Mouse (Mus musculus) ovary, adult 18-20 months (tissue): ENCODE results near the gene Trabd2b.

Source experiments
- DNase-seq: peaks from one replicate; pipeline ENCODE4 v3.0.0; 2022; ENCODE audit warnings: low spot score, mixed read lengths

Trabd2b gene

DNA sequence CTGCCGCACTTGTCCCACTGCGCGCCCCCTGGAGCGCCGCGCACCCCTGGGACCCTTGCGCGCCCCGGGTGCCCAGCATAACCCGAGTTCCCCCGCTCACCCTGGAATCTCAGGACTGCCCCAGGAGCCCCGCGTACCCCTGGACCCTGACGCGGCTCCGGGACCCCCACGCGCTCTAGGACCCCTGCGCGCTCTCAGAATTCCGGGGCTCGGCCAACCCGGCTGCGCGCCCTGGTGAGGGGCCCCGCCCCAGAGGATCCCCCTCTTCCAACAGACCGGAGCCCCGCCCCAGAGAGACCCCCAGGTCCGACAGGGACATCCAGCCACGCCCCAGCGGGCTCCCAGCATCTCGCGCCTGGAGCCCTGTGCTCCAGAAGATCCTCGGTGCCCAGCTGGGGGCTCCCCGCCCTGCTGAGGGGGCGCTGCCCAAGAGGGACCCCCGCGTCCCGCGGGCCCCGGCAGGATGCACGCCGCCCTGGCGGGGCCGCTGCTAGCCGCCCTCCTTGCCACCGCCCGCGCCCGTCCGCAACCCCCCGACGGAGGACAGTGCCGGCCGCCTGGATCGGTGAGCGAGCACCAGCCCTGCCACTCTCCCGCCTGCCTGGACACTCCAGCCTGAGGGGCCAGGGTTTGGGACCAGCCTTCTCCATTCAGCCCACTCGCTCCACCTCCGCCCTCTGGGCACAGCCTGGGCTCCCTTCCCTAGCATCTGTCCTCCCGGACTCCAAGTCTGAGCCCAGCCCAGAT, at the start of gene Trabd2b:
TSS of gene Trabd2b (plus strand) at position 370 of the 747 bp plus-strand sequence.
- no peak for DNase-seq

DNA sequence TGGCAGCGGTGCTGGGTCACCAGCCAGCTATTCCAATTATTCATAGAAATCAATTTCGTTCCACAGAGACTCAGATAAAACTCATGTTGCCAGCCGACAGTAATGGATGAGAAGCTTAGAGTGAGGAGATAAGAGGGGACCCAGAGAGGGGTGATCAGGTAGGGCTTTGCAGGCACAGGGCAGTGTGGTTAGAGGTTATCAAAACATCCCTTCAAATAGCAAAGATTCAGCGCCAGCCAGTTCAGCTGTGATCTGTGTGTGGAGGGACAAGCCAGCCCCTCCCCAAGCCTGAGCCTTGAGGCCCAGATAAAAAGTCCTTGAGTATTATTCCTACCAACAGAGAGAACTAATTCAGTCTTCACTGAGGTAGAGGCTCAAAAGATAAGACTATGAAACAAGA, 49.1 kb upstream of the Trabd2b start:
- DNase-seq, result peak; percentile 48

DNA sequence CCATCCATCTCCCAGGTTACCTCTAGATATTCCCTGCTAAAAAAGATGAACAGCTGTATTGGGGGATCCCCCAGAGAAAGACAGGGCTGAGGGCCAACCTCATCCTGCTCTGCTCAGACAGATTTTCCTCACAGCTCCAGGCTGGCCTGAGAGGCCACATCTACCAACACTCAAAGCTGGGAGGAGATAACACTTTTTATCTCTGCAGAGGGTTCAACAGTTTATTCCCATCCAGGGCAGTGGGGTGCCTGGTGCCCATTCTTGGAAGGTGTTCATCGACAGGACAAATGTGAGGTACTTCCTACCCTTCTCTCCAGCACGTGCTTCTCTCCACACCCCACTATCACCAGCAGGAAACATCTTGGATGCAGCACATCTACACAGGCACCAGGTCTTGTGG, 47.6 kb upstream of the Trabd2b start:
- no peak for DNase-seq

DNA sequence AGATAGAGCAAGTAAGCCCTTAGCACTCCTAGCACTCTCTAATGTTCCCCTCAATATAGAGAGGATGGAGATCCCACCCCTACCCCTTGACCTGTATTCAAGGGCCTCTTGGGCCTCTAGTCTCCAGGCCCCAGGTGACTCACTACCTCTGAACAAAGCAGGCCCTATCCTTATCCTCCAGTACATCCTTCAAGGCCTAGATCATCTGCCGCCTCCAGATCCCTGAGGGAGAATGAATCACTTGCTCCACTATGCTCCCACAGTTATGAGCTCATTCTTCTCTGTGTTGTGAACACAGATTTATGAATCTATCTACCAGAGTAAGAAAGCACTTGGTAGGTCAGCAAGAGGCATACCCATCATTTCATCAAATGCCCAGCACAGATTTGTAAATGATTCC, 46.7 kb upstream of the Trabd2b start:
- DNase-seq, result no peak

DNA sequence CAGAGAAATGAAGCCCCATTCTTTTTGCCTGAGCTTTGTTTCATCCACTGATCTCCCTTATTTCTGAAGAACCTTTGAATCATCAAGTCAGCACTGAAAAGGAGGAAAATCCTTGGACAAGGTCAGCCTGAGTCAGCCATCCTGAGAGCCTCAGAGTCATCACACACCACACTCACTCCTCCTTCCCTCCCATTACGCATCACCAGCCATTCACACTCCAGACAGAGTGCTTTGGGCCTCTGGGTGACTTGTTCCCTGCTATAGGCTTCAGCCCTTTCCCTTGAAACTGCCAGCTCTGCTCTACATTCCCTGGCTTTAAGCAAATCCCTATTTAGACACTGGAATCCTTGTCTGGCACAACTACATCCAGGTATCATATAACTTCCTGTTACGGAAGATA, 45.2 kb upstream of the Trabd2b start:
- no peak for DNase-seq

DNA sequence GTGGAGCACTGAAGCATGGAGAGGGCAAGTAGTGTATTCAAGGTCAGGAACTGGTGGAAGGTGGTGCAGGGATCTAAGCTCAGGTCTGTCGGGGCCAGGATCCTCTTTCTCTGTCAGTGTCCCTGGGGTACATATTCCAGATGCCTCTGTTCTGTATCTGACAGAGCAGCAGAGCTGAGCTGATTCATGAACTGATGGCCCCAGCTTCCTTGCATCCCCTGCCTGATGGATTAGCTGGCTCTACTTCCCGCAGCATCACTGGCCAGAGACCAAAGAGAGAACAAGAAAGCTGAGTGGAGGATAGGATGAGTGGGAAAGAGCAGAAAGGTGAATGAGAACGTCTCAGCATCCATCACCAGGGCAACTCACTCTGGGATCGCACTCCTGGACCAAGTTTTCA, 41.5 kb upstream of the Trabd2b start:
- no peak for DNase-seq

DNA sequence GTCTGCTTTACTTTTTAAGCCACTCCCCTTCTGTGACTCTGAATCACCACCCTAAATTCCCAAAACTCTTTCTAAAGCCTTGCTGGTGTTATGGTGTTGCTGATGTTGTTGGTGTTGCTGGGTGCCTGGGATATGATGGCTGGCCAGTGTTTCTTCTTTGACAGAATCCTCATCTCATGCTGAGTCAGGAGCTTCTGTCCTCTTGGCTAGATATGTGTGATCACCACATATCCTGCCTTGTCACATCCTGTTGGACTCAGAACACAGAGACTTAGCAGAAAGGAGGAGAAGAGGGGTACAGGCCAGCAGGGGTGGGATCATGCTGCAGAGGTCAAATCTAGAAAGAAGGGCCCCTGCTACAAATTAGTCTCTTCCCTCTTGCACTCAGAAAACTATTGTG, 40.9 kb upstream of the Trabd2b start:
- no peak for DNase-seq

DNA sequence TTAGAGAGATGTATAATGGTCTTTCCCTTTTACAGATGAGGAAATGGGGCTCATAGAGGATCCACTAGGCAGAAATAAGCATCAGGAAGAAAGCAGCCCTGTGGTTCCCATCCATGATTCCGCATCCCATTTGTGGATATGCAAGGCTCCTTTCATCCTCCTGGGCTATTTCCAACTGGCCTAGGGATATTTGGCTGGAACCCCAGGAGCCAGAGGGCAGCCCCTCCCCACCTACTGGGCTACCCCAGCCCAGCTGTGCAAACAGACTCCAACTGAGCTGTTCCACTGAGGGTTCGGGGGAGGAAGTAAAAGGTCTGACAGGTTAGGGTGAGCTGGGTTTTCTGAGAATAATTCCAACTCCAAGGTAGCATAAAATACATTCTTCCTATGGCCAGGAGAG, 39.5 kb upstream of the Trabd2b start:
- DNase-seq, result no peak

DNA sequence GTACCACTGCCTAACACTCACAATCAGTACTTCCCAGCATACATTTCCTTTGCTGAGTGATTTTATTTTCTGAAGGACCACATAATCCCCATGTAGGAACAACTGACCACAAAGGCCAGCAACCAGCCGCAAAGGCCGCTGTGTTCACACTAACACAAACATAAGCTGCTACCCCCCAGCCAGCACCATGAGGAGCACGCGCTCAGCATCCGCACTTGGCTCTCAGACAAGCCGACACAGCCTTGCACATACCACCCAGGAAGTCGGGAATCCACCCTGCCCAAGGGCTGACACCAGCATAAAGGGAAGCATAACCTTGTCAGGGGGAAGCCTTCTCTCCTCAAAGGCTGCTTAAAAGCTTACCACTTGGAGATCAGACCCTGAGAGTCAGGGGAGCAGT, 38.7 kb upstream of the Trabd2b start:
- no peak for DNase-seq

DNA sequence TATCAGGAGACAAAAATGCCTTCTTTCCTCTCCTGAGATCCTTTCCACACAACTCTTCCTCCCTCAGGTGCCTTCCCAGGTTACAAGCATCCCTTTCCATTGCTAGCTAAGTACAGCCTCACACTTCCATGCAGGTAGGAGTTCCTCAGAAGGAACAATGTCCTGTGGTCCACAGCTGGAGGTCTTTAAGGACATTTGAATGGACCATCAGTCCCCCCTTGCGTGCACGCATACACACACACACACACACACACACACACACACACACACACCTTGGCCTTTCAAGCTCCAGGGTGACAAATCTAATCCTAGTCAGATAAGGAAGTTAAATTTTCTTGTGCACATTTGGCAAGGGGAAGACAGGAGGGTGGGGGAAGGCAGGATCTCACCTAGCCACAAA, 36.9 kb upstream of the Trabd2b start:
- no peak for DNase-seq

DNA sequence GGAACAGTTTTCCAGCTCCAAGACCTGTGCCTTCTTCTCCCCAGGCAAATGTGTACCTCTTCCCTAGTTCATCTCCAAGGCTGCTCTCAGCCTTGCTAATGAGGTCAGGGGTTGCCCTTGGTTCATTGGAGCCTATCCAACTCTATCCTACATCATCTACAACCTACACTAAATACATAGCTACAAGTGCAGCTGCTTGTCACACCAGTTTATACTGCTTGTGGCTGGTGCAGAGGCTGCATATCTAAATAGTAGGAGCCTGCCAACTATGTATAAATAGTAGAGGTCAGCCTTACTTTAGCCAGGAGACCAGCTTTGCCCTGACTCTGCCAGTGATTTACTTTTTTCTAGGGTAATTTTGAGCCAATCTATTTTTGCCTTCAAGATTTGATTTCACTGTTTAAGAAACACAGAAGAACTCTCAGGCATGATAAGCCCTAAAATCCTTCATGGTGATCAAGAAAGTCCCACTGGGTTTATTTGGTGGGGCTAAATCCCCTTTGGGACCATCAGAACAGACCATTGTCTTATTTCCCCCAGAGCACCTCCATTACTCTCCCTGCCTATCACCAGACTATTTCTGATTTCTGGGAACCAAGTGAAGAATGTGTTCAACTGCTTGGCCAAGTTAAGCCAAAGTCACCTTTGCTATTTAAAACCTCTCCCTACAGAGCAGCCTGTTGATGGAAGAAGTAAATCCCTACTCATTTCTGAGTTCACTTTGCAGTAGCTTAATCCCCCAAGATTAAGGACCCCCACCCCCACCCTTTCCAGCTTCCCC, 35.4 kb upstream of the Trabd2b start:
- no peak for DNase-seq

DNA sequence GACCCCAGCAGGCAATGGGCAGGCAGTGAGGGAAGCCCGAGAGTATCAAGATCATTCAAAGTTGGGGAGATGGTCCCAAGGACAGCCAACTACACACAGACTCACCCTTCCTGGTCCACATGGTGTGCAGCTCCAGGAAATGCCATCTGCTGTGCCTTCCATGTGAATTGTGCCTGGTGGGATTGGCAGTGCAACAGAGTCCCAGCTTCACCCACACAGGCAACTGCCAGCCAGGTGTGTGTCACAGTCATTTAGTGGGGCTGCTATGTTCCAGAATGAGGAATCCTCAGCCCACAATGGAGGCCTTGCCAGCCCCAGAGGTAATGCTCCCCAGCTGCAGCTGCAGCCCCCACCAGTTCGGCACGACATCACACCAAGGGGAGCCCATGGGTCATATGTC, 33.8 kb upstream of the Trabd2b start:
- DNase-seq, result no peak

DNA sequence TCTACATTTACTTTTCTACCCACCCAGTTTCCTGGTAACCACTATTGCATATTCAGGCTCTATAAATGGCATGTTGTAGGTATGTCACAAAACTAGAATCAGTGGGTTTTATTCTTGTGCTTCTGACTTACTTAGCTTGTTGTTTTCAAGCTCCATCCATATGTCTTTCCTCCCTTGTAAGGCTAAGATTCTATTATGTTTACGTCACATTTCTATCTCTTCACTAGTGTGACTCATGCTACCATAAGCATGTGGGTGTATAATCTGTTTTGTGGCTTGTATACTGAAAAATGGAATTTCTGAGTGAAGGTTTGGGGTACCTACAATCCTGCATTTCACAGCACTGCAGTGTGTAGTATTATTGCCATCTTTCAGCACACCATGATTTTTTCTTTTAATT, 32.2 kb upstream of the Trabd2b start:
- DNase-seq, result no peak

DNA sequence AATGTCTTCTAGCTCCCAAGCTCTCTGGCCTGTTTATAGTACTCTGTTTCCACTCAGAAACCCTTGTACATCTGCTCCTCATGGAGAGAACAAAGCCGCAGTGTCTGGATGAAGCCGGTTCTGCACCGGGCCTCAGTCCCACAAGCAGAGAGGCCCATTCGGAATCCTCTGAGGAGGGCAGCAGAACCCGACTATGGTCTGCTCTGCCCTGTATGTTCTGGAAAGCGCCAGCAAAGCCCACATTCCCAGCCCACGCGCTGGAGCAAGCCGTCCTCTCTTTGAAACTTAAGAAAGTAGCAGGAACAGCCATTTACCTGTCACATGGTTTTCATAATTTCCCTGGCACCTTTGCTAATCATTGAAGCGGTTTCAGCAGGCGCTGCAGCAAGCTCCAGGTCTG, 29.0 kb upstream of the Trabd2b start:
- DNase-seq, result no peak

DNA sequence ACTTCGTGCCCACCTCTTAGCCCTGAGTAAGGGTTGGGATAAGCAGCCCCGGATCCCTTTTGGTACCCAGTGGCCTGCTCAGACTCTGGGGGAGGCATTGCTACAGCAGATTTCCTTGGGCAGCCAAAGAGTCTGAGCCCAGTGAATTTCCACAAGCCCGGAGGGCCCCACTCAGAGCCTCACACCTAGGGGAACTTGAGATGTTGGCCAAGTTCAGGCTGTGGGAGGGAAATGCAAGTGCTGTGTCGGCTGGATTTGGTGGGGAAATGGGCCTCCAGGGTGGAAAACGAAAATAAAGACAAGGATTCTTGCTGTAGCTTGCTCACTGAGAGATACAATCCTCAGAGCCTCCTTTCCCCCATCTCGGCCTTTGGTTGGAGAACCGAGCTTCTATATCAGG, 28.0 kb upstream of the Trabd2b start:
- no peak for DNase-seq

DNA sequence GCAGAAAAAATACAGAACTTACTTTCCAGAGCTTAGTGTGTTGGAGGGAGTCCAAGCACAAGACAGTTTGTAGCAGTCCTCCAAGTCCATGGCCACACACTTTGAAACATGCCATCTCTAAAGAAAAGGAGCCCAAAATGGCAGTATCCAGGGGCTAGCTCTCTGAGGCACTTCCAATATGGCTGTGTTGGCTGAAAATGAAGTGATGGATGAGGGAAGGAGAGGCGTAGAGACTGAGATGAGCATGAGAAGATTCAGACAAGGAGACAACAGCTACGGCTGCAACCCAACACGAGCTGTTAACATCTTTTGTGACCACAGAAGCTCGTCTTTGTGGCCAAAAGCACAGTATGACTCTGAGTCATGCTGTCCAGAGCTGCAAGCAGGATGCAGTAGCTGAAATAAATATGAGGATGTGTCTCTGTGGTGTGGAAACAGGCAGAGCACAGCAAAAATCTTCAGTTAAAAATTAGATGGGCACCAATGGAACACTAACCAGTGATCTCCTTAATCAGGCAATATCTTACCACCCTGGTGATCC, 27.0 kb upstream of the Trabd2b start:
- DNase-seq, result no peak

DNA sequence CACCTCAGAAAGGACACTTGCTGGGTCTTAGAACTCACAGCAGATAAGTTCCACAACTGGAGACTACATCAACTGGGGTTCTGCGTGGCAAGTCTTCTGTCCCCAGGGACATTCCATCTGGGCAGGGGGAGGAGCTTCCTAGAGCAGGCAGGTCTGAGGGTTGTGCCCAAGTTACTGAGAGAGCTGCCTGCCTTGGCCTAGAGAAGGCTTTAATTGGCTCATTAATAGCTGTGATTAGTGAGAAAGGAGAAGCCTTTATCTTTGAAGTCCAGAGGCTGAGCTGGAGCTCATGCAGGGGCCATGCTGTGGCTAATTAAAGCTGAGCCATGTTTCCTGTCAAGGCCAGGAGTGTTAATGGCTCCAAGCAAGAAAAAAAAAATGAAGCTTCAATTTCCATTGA, 23.9 kb upstream of the Trabd2b start:
- no peak for DNase-seq

DNA sequence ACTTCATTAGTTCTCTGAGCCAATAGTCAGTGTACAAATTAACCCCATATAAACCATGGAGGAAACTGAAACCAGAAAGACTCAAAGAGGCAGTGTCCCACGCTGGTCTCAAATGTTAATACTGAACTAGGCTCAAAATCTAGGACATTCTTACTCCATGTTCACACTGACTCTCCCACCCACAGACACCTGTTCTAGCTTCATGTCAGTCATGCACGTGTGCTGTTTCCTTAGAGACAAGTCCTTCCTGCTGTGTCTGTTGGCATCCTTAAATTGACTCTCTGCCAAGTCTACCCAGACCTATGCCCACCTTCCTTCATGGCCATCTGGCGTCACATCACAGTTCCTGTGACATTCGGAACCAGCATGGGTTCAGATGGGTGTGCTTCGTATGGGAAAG, 21.3 kb upstream of the Trabd2b start:
- no peak for DNase-seq

DNA sequence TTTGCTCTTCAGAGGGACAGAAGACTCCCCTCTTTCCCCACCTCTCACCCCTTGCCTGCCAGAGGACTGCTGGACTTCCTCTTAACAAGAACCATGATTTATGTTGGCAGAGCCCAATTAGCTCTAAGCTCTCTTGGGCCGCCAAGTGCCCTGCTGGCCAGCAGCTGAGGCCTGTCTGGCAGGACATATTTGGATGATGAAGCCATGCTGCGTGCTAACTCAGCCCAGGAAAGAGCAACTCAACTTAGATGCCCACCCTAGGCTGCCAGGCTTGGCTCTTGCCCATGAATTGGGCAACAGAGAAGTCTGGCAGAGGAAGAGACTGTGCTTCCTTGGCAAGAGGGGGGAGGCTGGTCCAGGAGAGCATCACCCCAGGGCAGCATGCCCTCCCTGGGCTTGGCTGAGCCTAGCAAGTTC, 20.1 kb upstream of the Trabd2b start:
- DNase-seq, result peak; percentile 53

DNA sequence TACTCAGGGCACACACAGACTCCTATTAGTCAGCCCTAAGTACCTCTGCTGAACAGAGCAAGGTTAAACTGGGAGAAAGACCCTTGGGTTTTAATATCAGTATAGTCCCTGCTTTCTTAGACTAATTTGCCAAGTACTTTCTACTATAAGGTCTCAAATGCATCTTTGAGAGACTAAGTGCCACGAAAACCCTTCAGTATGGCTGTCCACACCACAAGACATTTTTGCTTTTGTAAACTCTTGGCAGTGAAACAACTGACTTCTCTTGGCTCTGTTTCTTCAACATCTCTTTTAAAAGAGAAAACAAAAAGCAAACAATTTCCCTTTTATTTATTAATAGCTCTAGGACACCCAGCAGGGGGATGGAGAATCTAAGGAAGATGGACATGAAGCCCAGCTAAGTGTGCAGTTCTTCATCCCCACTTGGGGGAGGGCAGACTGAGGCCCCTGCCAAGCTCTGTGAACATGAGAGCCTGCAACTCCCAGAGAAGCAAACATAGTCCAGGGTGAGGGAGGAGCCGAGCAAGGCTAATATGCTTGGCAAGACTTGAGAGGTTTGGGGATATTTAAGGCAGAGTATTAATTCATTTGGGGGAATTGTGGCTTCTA, 18.9 kb upstream of the Trabd2b start:
- no peak for DNase-seq

DNA sequence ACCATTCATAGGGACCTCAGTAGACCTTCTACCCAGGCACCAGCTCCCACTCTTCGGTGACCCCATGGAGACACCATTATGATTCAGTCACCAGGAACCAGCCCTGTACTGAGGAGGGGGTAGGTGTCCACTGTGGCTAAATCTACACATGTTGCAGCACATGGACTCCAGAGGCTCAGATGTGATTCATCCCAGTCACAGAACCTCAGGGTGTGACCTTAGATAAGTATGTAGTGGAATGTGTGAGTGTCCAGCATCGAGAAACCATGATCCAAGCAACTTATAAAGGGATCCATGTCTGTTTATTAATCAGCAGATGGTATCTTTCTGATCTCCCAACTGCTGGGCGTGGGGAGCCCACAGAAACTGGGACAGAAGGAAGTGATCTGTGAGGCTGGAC, 18.2 kb upstream of the Trabd2b start:
- DNase-seq, result no peak

DNA sequence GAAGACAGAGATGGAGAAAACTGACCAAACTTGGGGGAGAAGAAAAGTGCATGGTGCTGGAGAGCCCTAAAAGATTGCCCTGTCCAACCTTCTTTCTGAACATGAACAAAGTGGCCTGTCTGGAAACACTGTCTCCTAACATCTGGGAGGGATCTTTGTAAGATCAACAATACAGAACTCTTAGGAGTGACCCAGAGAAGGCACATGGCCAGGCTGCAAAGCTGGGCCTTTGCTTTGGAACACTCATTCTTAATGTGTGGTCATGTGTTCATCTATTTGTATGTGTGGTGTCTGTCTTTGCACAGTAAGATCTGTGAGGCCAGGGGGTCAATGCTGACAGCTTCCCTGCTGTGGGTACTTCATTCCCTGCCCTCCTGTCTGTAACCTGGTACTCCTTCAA, 16.9 kb upstream of the Trabd2b start:
- DNase-seq, result no peak

DNA sequence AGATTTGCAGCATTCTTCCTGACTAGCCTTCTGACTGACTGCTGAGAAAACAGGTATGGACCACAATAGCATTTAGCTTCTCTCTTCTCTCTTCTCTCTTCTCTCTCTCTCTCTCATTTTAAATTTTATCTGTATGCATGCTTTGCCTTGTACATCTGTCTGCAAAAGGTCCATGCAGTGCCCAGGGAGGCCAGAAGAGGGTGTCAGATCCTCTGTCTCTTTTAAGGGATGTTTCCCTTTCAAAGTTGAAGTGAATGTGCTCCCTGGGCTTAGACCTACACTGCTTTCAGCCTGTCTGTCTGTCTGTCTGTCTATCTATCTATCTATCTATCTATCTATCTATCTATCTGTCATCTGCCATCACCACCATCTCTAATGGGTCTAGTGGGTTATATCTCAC, 8.9 kb upstream of the Trabd2b start:
- no peak for DNase-seq
